Mouse (Mus musculus) bone marrow macrophage, adult 2 months (primary cell): ENCODE results near the gene Tmem236. TPM values are rescaled to one million over a fixed set of nuclear protein-coding genes. Genes with fewer than 3 reads are reported as not detected.

ENCODE experiments used
- H3K27ac ChIP-seq: 2 replicates; pipeline ENCODE4 v1.5.1; 2012; ENCODE audit warnings: low read depth, low read length; ENCODE audit not compliant: insufficient read depth
- H3K4me1 ChIP-seq: 2 replicates; pipeline ENCODE4 v1.6.1; 2012; ENCODE audit warnings: low read length; ENCODE audit not compliant: control insufficient read depth, insufficient read depth
- H3K4me3 ChIP-seq: 2 replicates; pipeline ENCODE4 v1.5.1; 2012; ENCODE audit warnings: mild to moderate bottlenecking, low read length, moderate library complexity; ENCODE audit not compliant: insufficient read depth
- CTCF ChIP-seq: IDR thresholded peaks from 2 replicates; pipeline ENCODE4 v1.5.1; 2012; ENCODE audit warnings: low read depth, mild to moderate bottlenecking, low read length, moderate library complexity
- POLR2A ChIP-seq: IDR thresholded peaks from 2 replicates; pipeline ENCODE4 v1.6.1; 2012; ENCODE audit warnings: mild to moderate bottlenecking, low read depth, low read length, borderline replicate concordance
- polyA plus RNA-seq: library from polyadenylated mRNA; stranded (reverse); fragments of >200 nt; gene quantifications from 2 replicates; pipeline ENCODE4 v1.2.4, GENCODE M21; 2012; ENCODE audit not compliant: missing spikeins, insufficient read depth, insufficient read length

Tmem236 gene
- polyA plus RNA-seq, 1 experiment, result not detected

- TF ChIP-seq CTCF (no peak), POLR2A (no peak)
- H3K4me1 ChIP-seq, result no peaks in the 10 kb centered on the region
- H3K4me3 ChIP-seq, result no peak overlapping the region
- H3K27ac ChIP-seq, result no peak overlapping the region
Observed at GRCm38 (mm10) chr2:14151854-14152253, 22.5 kb upstream of the Tmem236 start.

- TF ChIP-seq CTCF (no peak), POLR2A (no peak)
- no peak overlapping the region for H3K4me3 ChIP-seq
- H3K27ac ChIP-seq, result no peak overlapping the region
- peaks cover 5% of the 10 kb centered on the region for H3K4me1 ChIP-seq
Observed at GRCm38 (mm10) chr2:14159047-14159446, 15.3 kb upstream of the Tmem236 start.

- TF ChIP-seq CTCF (no peak), POLR2A (no peak)
- H3K4me3 ChIP-seq, result no peak overlapping the region
- H3K27ac ChIP-seq, result no peak overlapping the region
- peaks cover 11% of the 10 kb centered on the region for H3K4me1 ChIP-seq
Observed at GRCm38 (mm10) chr2:14159756-14160155, 14.6 kb upstream of the Tmem236 start.

- TF ChIP-seq POLR2A (no peak), CTCF (no peak)
- no peak overlapping the region for H3K4me3 ChIP-seq
- H3K4me1 ChIP-seq, result peaks cover 26% of the 10 kb centered on the region
- H3K27ac ChIP-seq, result peak overlapping the region; percentile 99
Observed at GRCm38 (mm10) chr2:14164459-14165030, 9.8 kb upstream of the Tmem236 start.

GRCm38 (mm10) chr2:14165066-14165465 is 9.3 kb upstream of the Tmem236 start:
- peak overlapping the region; percentile 99 for H3K27ac ChIP-seq

GRCm38 (mm10) chr2:14165618-14166344 is 8.5 kb upstream of the Tmem236 start:
- no peak for TF ChIP-seq CTCF
- no peak for TF ChIP-seq POLR2A
- Histone ChIP-seq H3K27ac (peak overlapping the region; percentile 99), H3K4me1 (peaks cover 26% of the 10 kb centered on the region), H3K4me3 (peak overlapping the region; percentile 26)

More at GRCm38 (mm10) chr2:14165066-14165465, 9.3 kb upstream of the Tmem236 start:
- TF ChIP-seq POLR2A (no peak), CTCF (no peak)
- Histone ChIP-seq H3K4me1 (peaks cover 26% of the 10 kb centered on the region), H3K4me3 (no peak overlapping the region)

GRCm38 (mm10) chr2:14167721-14168120 is 6.6 kb upstream of the Tmem236 start:
- no peak for TF ChIP-seq CTCF
- TF ChIP-seq POLR2A, result no peak
- Histone ChIP-seq H3K4me3 (no peak overlapping the region), H3K4me1 (peaks cover 26% of the 10 kb centered on the region), H3K27ac (no peak overlapping the region)

DNA sequence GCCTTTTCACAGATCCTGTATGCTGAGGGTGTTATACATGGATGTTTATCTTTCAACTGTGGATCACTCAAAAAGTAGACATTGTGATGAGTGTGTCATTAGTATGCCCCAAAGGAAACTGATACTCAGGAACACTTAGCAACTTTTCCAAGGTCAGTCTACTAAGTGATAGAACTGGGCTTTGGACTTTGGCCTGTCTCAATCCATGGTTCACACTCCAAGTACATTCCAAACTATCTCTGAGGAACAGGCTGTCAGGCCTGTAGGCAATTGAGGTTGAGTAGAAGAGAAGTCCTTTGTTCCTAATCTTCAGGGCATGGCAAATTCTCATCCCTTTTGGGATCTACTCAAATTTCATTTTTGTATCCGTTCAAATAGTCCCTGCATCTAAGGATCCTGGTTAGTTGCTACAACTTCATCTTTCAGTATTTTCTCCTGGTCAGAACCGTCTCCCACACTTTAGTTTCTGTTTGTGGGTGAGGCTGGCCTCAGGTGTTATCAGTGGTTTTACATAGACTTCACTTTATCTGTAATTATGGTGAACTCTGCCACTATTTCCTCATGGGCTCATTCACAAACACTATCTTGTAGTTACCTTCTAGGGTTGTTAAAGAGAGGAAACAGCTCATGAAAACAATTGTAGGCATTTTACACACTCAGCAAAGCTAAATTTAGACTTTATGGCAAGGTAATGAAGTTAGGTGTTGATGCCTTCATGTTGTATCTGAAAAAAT is 2.3 kb downstream of the Tmem236 start:
- TF ChIP-seq POLR2A, result no peak
- TF ChIP-seq CTCF, result no peak
- Histone ChIP-seq H3K4me3 (no peak overlapping the region), H3K4me1 (no peaks in the 10 kb centered on the region; the same call in 1 of the 2 replicates), H3K27ac (no peak overlapping the region)

DNA sequence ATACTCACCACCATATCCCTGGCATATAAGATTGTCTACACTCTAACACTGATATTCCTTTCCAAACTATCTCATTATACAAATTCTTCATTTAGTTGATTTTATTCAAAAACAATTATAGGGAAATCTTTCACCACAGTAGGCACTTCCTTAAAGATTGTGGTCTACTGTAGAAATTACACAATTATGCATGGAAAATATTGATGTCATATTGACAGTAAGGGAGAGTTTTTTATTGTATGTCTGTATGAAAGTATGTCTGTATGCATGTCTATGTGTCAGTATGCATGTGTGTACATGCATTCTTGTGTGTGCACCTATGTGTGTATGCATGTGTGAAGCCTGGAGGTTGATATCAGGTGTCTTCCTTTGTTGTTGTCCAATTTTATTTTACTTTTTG is 10.1 kb downstream of the Tmem236 start:
- Histone ChIP-seq H3K4me1 (peaks cover 34% of the 10 kb centered on the region), H3K27ac (peak overlapping the region; percentile 74), H3K4me3 (no peak overlapping the region)
- TF ChIP-seq CTCF (no peak), POLR2A (no peak)

- H3K27ac ChIP-seq, result peak overlapping the region; percentile 41
- TF ChIP-seq CTCF (no peak), POLR2A (no peak)
- H3K4me3 ChIP-seq, result no peak overlapping the region
- H3K4me1 ChIP-seq, result peaks cover 45% of the 10 kb centered on the region
Observed at GRCm38 (mm10) chr2:14190684-14191083, 16.4 kb downstream of the Tmem236 start.
